Mouse (Mus musculus) neural tube, embryonic 12.5 days (tissue): Measurements from ENCODE around the gene Rxfp4. TPM values are rescaled to one million over a fixed set of nuclear protein-coding genes. Genes with fewer than 3 reads are reported as not detected.
A peak's percentile ranks its signal among the peaks of the same experiment; 100 is the strongest.

Experiments used
- ATAC-seq: fragments of 200-750 bp; cut with Nextera tagmentation; 2 replicates; pipeline ENCODE4 v1.8.0; 2017; ENCODE audit warnings: low read depth, mild to moderate bottlenecking, moderate TSS enrichment, moderate library complexity; ENCODE audit not compliant: low FRiP score
- H3K27ac ChIP-seq: fragments of 300-500 bp; sonication (generic); 2 replicates; pipeline ENCODE4 v1.5.1; 2016
- H3K27me3 ChIP-seq: fragments of 300-500 bp; sonication (generic); replicated peaks from 2 replicates; pipeline ENCODE4 v1.6.1; 2016; ENCODE audit warnings: mild to moderate bottlenecking
- H3K36me3 ChIP-seq: fragments of 300-500 bp; sonication (generic); 2 replicates; pipeline ENCODE4 v1.6.1; 2016; ENCODE audit warnings: mild to moderate bottlenecking
- H3K4me1 ChIP-seq: fragments of 300-500 bp; sonication (generic); 2 replicates; pipeline ENCODE4 v1.6.1; 2016
- H3K4me2 ChIP-seq: fragments of 300-500 bp; sonication (generic); replicated peaks from 2 replicates; pipeline ENCODE4 v1.6.1; 2016; ENCODE audit warnings: mild to moderate bottlenecking
- H3K4me3 ChIP-seq: fragments of 300-500 bp; sonication (generic); 2 replicates; pipeline ENCODE4 v1.5.1; 2016
- H3K9ac ChIP-seq: fragments of 300-500 bp; sonication (generic); 2 replicates; pipeline ENCODE4 v1.6.1; 2016; ENCODE audit warnings: mild to moderate bottlenecking
- H3K9me3 ChIP-seq: fragments of 300-500 bp; sonication (generic); 2 replicates; pipeline ENCODE4 v1.6.1; 2016; ENCODE audit warnings: mild to moderate bottlenecking
- WGBS: fragments of 180-500 bp; shearing (Covaris S2); methylation state at CpG from one replicate; pipeline ENCODE4 v1.1.7; 2016; 5-methylcytosine and 5-hydroxymethylcytosine counted together
- polyA plus RNA-seq: library from polyadenylated mRNA; unstranded; fragments of >200 nt; fragmentation: Nextera tagmentation; extraction: Ambion mirVana; gene quantifications from 2 replicates; pipeline ENCODE4 v1.2.1, GENCODE M21; 2016

The Rxfp4 gene
- polyA plus RNA-seq, 1 experiment from 2014 or later, result not detected

DNA sequence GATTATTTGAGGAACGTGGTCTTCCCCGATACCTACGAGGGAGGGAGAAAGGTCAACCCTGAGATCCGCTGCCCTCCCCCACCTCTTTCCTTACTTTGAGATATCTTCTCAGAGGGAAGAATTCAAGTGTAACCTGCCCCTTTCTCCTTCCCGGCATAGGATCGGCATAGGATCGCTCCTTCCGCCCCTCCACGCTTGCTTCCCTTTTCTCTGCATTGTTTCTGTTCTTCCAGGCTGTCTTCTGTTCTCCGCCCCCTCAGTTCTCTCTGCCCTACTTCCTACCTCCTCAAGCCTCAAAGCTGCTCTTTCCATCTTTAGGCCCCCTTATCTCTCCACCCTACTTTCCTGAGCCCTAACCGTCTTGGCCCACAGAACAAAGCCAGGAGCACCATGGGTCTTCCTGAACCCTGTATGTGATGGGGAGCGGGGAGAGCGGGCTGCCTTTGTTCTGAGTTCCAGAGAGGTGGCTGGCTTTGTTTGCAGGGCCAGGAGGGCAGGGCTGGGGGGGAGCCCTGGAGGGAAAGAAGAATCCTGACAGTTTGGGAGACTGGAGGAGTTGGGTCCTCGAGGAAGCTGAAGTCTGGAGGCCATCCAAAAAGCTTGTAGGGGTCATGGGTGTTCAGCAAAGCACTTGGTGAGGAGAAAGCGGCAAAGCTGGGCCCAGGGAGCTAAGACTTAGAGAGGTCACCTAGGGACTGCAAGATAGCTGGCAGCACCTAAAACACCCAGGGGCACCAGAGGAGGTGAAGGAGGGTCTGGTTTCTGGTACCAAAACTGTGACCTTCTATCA is 29.4 kb downstream of the Rxfp4 start:
- Histone ChIP-seq H3K9me3 (no peaks in the 10 kb centered on the region), H3K36me3 (peaks cover 19% of the 10 kb centered on the region), H3K4me2 (peak overlapping the region; percentile 84), H3K27me3 (no peaks in the 10 kb centered on the region), H3K9ac (peak overlapping the region; percentile 90), H3K4me3 (peak overlapping the region; percentile 63), H3K27ac (peak overlapping the region; percentile 90), H3K4me1 (peaks cover 46% of the 10 kb centered on the region)
- ATAC-seq, result no peak
- 1% methylated on average over 15 of the region's 15 CpGs for WGBS

- H3K4me1 ChIP-seq, result peaks cover 46% of the 10 kb centered on the region
- ATAC-seq, result no peak
Observed at GRCm38 (mm10) chr3:88622941-88623345, 30.0 kb downstream of the Rxfp4 start.

DNA sequence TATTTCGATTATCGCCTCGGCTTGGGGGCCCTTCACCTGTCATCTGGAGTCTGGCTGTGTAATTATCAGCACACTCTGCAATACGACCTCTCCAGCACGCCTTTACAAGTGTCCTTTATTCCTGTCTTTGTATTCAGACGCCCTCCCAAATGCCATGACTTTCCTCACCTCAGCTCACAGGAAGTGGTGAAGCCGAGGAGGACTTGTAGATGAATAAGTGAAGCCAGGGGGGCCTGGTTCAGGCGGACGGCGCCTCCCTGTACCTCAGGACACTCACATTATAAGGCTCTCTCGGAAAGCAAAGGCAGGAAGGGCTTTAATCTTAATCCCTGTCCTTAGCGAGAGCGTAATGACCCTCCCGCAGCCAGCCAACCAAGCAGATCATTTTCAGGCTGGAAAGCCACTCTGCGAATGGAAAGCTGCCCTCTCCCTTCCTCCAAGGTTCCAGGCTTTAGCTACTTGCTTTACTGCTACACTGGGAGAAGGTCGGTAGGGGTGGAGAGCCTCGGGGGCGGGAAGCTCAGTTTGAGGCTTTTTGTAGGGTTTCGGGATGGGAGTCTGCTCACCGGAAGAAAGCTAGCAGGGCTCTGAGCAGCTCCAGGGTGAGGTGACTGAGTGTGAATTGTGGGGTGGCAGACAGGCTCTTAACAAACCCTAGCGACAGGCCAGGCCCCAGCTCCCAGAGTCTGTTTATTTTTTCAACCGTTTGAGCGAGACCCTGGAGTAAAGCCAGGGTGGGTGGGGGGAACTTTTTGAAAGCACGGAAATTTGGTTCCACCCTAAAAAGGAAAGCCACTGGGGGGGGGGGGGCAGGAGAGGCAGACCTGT is 30.6 kb downstream of the Rxfp4 start:
- Histone ChIP-seq H3K27me3 (no peaks in the 10 kb centered on the region), H3K27ac (peak overlapping the region; percentile 90), H3K36me3 (peaks cover 17% of the 10 kb centered on the region), H3K4me1 (peaks cover 42% of the 10 kb centered on the region), H3K4me3 (peak overlapping the region; percentile 63), H3K9ac (peak overlapping the region; percentile 90), H3K4me2 (peak overlapping the region; percentile 84), H3K9me3 (no peaks in the 10 kb centered on the region)
- ATAC-seq, result 0 out of 2 replicates have a peak, but pooled peaks have one; percentile 25
- under 1% methylated on average over 24 of the region's 24 CpGs for WGBS

More at GRCm38 (mm10) chr3:88622941-88623345, 30.0 kb downstream of the Rxfp4 start:
- WGBS, result 0% methylated on average over 5 of the region's 6 CpGs
- H3K4me3 ChIP-seq, result peak overlapping the region; percentile 63
- H3K9ac ChIP-seq, result peak overlapping the region; percentile 90
- peaks cover 19% of the 10 kb centered on the region for H3K36me3 ChIP-seq
- H3K9me3 ChIP-seq, result no peaks in the 10 kb centered on the region
- peak overlapping the region; percentile 84 for H3K4me2 ChIP-seq
- no peaks in the 10 kb centered on the region for H3K27me3 ChIP-seq
- peak overlapping the region; percentile 90 for H3K27ac ChIP-seq

GRCm38 (mm10) chr3:88621537-88622112 is 31.3 kb downstream of the Rxfp4 start:
- H3K27ac ChIP-seq, result peak overlapping the region; percentile 90
- H3K9ac ChIP-seq, result peak overlapping the region; percentile 90
- H3K4me2 ChIP-seq, result peak overlapping the region; percentile 84
- peak overlapping the region; percentile 63 for H3K4me3 ChIP-seq
- H3K4me1 ChIP-seq, result peaks cover 36% of the 10 kb centered on the region
- H3K36me3 ChIP-seq, result peaks cover 13% of the 10 kb centered on the region
- peak; percentile 14 for ATAC-seq
- WGBS, result under 1% methylated on average over 35 of the region's 36 CpGs
- no peaks in the 10 kb centered on the region for H3K9me3 ChIP-seq
- H3K27me3 ChIP-seq, result no peaks in the 10 kb centered on the region

DNA sequence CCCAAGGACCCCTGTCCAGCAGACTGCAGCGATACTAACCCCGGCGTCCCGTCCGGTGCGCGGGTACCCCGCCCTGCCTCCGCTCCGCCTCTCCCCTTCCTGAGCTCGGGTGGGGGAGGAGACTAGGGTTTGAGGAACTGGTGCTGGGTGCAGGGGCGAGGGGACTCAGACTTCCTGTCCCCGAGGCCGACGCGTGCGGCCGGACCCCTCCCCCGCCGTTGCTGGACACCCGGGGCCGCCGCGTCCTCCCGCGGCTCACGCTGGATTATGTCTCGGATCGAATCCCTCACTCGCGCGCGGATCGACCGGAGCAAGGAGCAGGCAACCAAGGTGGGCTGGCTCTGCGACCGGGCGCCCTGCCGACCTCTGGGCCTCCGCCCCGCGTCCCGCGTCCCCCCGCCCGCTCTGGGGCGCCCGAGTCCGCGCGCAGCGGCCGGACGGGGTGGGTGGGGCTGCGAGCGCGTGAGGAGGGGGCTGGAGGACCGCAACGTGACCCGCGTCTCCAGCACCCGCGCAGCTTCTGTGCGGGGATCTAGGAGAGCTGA is 31.9 kb downstream of the Rxfp4 start:
- peak; percentile 62 for ATAC-seq
- peak overlapping the region; percentile 63 for H3K4me3 ChIP-seq
- WGBS, result under 1% methylated on average over 63 of the region's 64 CpGs

GRCm38 (mm10) chr3:88620146-88620991 is 32.6 kb downstream of the Rxfp4 start:
- no peak for ATAC-seq
- H3K4me1 ChIP-seq, result peaks cover 34% of the 10 kb centered on the region
- 14% methylated on average over 15 of the region's 15 CpGs for WGBS
- H3K9ac ChIP-seq, result peak overlapping the region; percentile 90
- peak overlapping the region; percentile 84 for H3K4me2 ChIP-seq
- H3K27ac ChIP-seq, result peak overlapping the region; percentile 90
- peaks cover 5% of the 10 kb centered on the region; the same call in 1 of the 2 replicates for H3K36me3 ChIP-seq
- peak overlapping the region; percentile 63 for H3K4me3 ChIP-seq
- no peaks in the 10 kb centered on the region for H3K27me3 ChIP-seq
- H3K9me3 ChIP-seq, result no peaks in the 10 kb centered on the region

More for the DNA sequence above, 31.9 kb downstream of the Rxfp4 start:
- H3K9me3 ChIP-seq, result no peaks in the 10 kb centered on the region
- H3K4me1 ChIP-seq, result peaks cover 35% of the 10 kb centered on the region
- no peaks in the 10 kb centered on the region for H3K27me3 ChIP-seq
- peak overlapping the region; percentile 84 for H3K4me2 ChIP-seq
- peak overlapping the region; percentile 90 for H3K27ac ChIP-seq
- peaks cover 9% of the 10 kb centered on the region for H3K36me3 ChIP-seq
- H3K9ac ChIP-seq, result peak overlapping the region; percentile 90

- Histone ChIP-seq H3K27me3 (no peaks in the 10 kb centered on the region), H3K36me3 (no peaks in the 10 kb centered on the region), H3K27ac (no peak overlapping the region), H3K4me3 (no peak overlapping the region), H3K9ac (0 out of 2 replicates have a peak overlapping the region, but pooled peaks have one; percentile 5), H3K4me2 (no peak overlapping the region), H3K4me1 (peaks cover 25% of the 10 kb centered on the region), H3K9me3 (no peaks in the 10 kb centered on the region)
- WGBS, result 46% methylated on average over 9 of the region's 9 CpGs
- ATAC-seq, result no peak
Observed at GRCm38 (mm10) chr3:88619113-88620097, 33.5 kb downstream of the Rxfp4 start.

DNA sequence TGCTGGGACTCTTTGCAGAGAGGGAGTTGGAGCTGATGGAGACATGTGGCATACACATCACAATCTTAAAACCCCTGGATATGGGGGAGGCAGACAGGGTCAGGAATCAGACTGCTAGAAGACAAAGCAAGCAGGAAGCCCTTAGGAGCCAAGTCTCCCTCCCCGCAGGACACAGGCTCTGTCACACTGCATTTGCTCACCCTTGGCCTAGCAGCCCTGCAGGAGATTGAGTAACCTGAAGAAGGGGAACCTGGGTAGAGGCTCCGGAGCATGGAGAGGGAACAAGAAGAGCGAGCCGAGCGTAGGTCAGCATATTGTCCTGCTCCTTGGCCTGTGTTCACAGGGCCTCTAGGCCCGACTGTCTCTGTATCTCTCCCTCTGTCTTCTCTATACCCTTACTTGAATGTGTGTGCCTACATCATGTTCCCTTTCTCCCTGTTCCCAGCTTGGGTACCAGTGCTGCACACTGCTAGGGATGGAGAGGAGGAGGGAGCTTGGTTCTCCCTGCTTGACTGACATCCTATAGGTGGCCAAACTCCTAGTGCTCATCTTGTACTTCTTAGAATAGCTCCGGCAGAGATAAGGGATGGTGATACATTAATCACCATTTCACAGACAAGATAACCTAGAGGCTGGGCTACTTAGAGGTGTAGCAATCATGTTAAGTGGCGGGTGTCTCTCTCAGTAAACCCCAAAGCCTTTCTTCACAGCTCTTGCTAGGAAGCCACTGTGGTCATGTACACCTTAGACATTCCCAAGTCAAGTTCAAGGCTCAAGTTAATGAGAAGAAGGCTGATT is 34.7 kb downstream of the Rxfp4 start:
- H3K4me2 ChIP-seq, result no peak overlapping the region
- no peaks in the 10 kb centered on the region for H3K27me3 ChIP-seq
- peaks cover 18% of the 10 kb centered on the region for H3K4me1 ChIP-seq
- no peak overlapping the region for H3K9ac ChIP-seq
- no peak for ATAC-seq
- 76% methylated on average over 8 of the region's 8 CpGs for WGBS
- H3K9me3 ChIP-seq, result no peaks in the 10 kb centered on the region
- no peak overlapping the region for H3K27ac ChIP-seq
- no peaks in the 10 kb centered on the region for H3K36me3 ChIP-seq
- H3K4me3 ChIP-seq, result no peak overlapping the region

- no peak for ATAC-seq
- Histone ChIP-seq H3K9ac (no peak overlapping the region), H3K4me3 (no peak overlapping the region), H3K4me2 (no peak overlapping the region), H3K27ac (no peak overlapping the region), H3K27me3 (no peaks in the 10 kb centered on the region), H3K36me3 (no peaks in the 10 kb centered on the region), H3K9me3 (no peaks in the 10 kb centered on the region), H3K4me1 (peaks cover 18% of the 10 kb centered on the region)
- 73% methylated on average over 3 of the region's 3 CpGs for WGBS
Observed at GRCm38 (mm10) chr3:88616951-88617500, 35.9 kb downstream of the Rxfp4 start.
